Mouse (Mus musculus): ENCODE results near the gene Strap.

DNA sequence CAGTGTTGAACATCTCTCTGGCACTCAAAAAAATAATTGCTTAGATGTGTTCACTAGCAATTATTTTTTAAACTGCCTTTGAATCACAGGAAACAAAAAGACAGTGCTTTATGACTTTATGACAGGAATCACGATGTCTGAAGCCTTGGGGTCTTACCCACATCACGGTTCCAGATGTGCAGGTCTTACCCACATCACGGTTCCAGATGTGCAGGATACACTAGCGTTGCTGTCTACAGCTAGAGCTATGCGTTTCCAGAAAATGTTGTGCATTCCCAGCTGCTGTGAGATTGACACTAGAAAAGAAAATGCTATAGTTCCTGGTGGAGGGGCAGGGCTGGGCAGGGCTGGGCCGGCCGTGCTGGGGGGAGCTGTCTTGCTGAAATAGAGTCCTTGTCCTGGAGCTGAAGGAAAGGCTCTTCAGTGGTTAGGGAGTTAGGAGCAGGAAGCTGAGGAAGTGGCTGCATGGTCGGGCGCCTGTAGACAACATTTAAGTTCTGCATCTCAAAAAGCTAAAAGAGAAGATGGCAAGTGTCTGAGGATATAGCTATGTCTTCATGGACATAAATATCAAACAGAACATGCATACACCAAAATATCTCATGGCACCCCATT lies 54.2 kb downstream of the Strap start:
- TF ChIP-seq TAL1 (conservative IDR thresholded peaks at IDR 0.05; ENCODE audit: low read depth, low read length) (no peak), CTCF (IDR thresholded peaks at IDR 0.05; ENCODE audit: low read depth, low read length) (no peak), GATA2 (IDR thresholded peaks at IDR 0.05; ENCODE audit: borderline replicate concordance, low read depth, low read length) (no peak), POLR2AphosphoS5 (IDR thresholded peaks at IDR 0.05; ENCODE audit: insufficient replicate concordance, low read depth, low read length) (no peak)
